Mouse (Mus musculus) CH12.LX (cell line): ENCODE data around the gene Plppr3. TPM values are rescaled to one million over a fixed set of nuclear protein-coding genes. Genes with fewer than 3 reads are reported as not detected.
"Not testable (repeated sequence)": the region's sequence is repeated elsewhere in the genome, so short reads cannot be mapped to it uniquely, and the experiment has no call there.

Experiments
- DNase-seq: peaks from one replicate; pipeline ENCODE4 v3.0.0-alpha.2; 2013; ENCODE audit errors: extremely low read depth
- H3K27ac ChIP-seq: 2 replicates; pipeline ENCODE4 v1.5.1; 2012; ENCODE audit warnings: low read depth, mild to moderate bottlenecking, control low read depth, moderate library complexity; ENCODE audit not compliant: insufficient read depth
- H3K27me3 ChIP-seq: replicated peaks from 2 replicates; pipeline ENCODE3; 2012; ENCODE audit warnings: inconsistent platforms
- H3K36me3 ChIP-seq, 2 experiments: replicated peaks in 1 of 2; 2 replicates each; pipeline versions ENCODE3 to v1.6.1; 2012; ENCODE audit warnings: inconsistent platforms in 1 of 2, low read length in 1 of 2, mild to moderate bottlenecking in 1 of 2, mixed read lengths in 1 of 2, moderate library complexity in 1 of 2; ENCODE audit not compliant: control insufficient read depth in 1 of 2, insufficient read depth in 1 of 2
- H3K4me1 ChIP-seq, 2 experiments: 2 replicates each; pipeline ENCODE4 v1.6.1; 2012; ENCODE audit warnings: inconsistent platforms in 1 of 2, moderate library complexity in 1 of 2; ENCODE audit not compliant: insufficient read depth in 2 of 2, control insufficient read depth in 1 of 2
- H3K4me2 ChIP-seq: 2 replicates; pipeline ENCODE4 v1.6.1; 2012; ENCODE audit warnings: low read depth, mild to moderate bottlenecking, control low read depth; ENCODE audit not compliant: poor library complexity, insufficient read depth, severe bottlenecking
- H3K4me3 ChIP-seq, 3 experiments: fragments of 150-350 bp in 1 of 3; sonication (generic) in 1 of 3; replicated peaks in 1 of 3; 2 replicates each; pipeline versions ENCODE3 to v1.5.1; 2011 to 2012; ENCODE audit warnings: low read depth in 2 of 3, low read length in 2 of 3, mild to moderate bottlenecking in 2 of 3, moderate library complexity in 2 of 3, control low read depth in 1 of 3, improper control_type of control experiment in 1 of 3, inconsistent platforms in 1 of 3, mixed read lengths in 1 of 3; ENCODE audit not compliant: poor library complexity in 1 of 3
- H3K79me2 ChIP-seq: replicated peaks from 2 replicates; pipeline ENCODE4 v1.6.1; 2012; ENCODE audit warnings: mild to moderate bottlenecking, moderate library complexity; ENCODE audit not compliant: control insufficient read depth, poor library complexity, insufficient read depth, severe bottlenecking; ENCODE audit errors: extremely low read depth
- H3K9ac ChIP-seq: 2 replicates; pipeline ENCODE4 v1.6.1; 2012; ENCODE audit warnings: low read depth, mild to moderate bottlenecking, control low read depth, moderate library complexity; ENCODE audit not compliant: insufficient read depth
- H3K9me3 ChIP-seq: replicated peaks from 2 replicates; pipeline ENCODE3; 2012; ENCODE audit warnings: low read length, inconsistent platforms, mixed read lengths
- CHD1 ChIP-seq: IDR thresholded peaks from 2 replicates; pipeline ENCODE4 v1.6.1; 2012; ENCODE audit warnings: low read depth, low read length, improper control_type of control experiment, inconsistent platforms
- E2F4 ChIP-seq: IDR thresholded peaks from 2 replicates; pipeline ENCODE4 v1.6.1; 2011; ENCODE audit warnings: low read depth, low read length, improper control_type of control experiment; ENCODE audit not compliant: insufficient replicate concordance
- ELF1 ChIP-seq: IDR thresholded peaks from 2 replicates; pipeline ENCODE4 v1.6.1; 2014; ENCODE audit warnings: low read depth, mild to moderate bottlenecking, inconsistent platforms, low read length, improper control_type of control experiment
- GABPA ChIP-seq: IDR thresholded peaks from 2 replicates; pipeline ENCODE4 v1.6.1; 2012; ENCODE audit warnings: low read depth, low read length, improper control_type of control experiment, inconsistent platforms; ENCODE audit not compliant: insufficient replicate concordance
- IRF4 ChIP-seq: IDR thresholded peaks from 2 replicates; pipeline ENCODE4 v1.6.1; 2014; ENCODE audit warnings: low read depth, mild to moderate bottlenecking, inconsistent platforms, low read length, improper control_type of control experiment
- JUND ChIP-seq: conservative IDR thresholded peaks from 2 replicates; pipeline ENCODE4 v1.6.1; 2011; ENCODE audit warnings: low read depth, low read length, improper control_type of control experiment
- KAT2A ChIP-seq: IDR thresholded peaks from 2 replicates; pipeline ENCODE4 v1.6.1; 2012; ENCODE audit warnings: low read length, improper control_type of control experiment, inconsistent platforms; ENCODE audit not compliant: insufficient replicate concordance
- MAZ ChIP-seq: IDR thresholded peaks from 2 replicates; pipeline ENCODE4 v1.6.1; 2012; ENCODE audit warnings: low read depth, mild to moderate bottlenecking, inconsistent platforms, low read length, improper control_type of control experiment, moderate library complexity
- PAX5 ChIP-seq: IDR thresholded peaks from 2 replicates; pipeline ENCODE4 v1.6.1; 2012; ENCODE audit warnings: low read length, inconsistent platforms, mixed read lengths
- POLR2AphosphoS2 ChIP-seq: IDR thresholded peaks from 2 replicates; pipeline ENCODE4 v1.6.1; 2011; ENCODE audit warnings: low read depth, low read length, improper control_type of control experiment
- RAD21 ChIP-seq: IDR thresholded peaks from 2 replicates; pipeline ENCODE4 v1.6.1; 2011; ENCODE audit warnings: low read depth, mild to moderate bottlenecking, low read length, improper control_type of control experiment, moderate library complexity
- RCOR1 ChIP-seq: conservative IDR thresholded peaks from 2 replicates; pipeline ENCODE4 v1.6.1; 2012; ENCODE audit warnings: low read depth, mild to moderate bottlenecking, inconsistent platforms, low read length, improper control_type of control experiment
- UBTF ChIP-seq: IDR thresholded peaks from 2 replicates; pipeline ENCODE4 v1.6.1; 2012; ENCODE audit warnings: low read depth, mild to moderate bottlenecking, inconsistent platforms, low read length, improper control_type of control experiment, moderate library complexity
- USF1 ChIP-seq: IDR thresholded peaks from 2 replicates; pipeline ENCODE4 v1.6.1; 2014; ENCODE audit warnings: low read depth, mild to moderate bottlenecking, inconsistent platforms, low read length, improper control_type of control experiment
- ZNF384 ChIP-seq: IDR thresholded peaks from 2 replicates; pipeline ENCODE4 v1.6.1; 2012; ENCODE audit warnings: low read depth, low read length, improper control_type of control experiment, inconsistent platforms
- dilution Hi-C: fragments of 300-500 bp; cut with MboI; formaldehyde crosslinking; loops from 2 replicates; pipeline ENCODE4 v1.14.3; 2020; ENCODE audit warnings: low sequenced_read_pairs; ENCODE audit not compliant: extremely low pct_unique_long_range_greater_than_20kb, extremely low pct_ligation_motif_present
- in situ Hi-C: fragments of 300-500 bp; cut with MboI; formaldehyde crosslinking; loops from 3 replicates; pipeline ENCODE4 v1.14.3; 2019; ENCODE audit warnings: low sequenced_read_pairs, low pct_ligation_motif_present, low pct_unique_long_range_greater_than_20kb, mixed read lengths
- polyA plus RNA-seq: library from polyadenylated mRNA; unstranded; fragments of >175 nt; gene quantifications from 2 replicates; pipeline ENCODE4 v1.2.1, GENCODE M21; 2012; ENCODE audit warnings: low read depth; ENCODE audit not compliant: insufficient read length
- total RNA-seq, 2 experiments: library from RNA; depleted of rRNA; stranded (reverse); fragments of 300-350 nt in 1 of 2; fragments of >200 nt in 1 of 2; gene quantifications; 2 replicates each; pipeline ENCODE4 v1.2.3; 2012 to 2014

The Plppr3 gene
- total and polyA plus RNA-seq, 3 experiments, result 0.47 to 3.4 TPM; not detected in 1

- Histone ChIP-seq H3K79me2 (no peaks in the 10 kb centered on the region), H3K27me3 (peaks cover 19% of the 10 kb centered on the region)
- no peak for TF ChIP-seq ZNF384
- TF ChIP-seq CHD1, result no peak
- no peak for TF ChIP-seq ELF1
- TF ChIP-seq MAZ, result no peak
- TF ChIP-seq POLR2AphosphoS2, result no peak
- TF ChIP-seq USF1, result no peak
- no peak for TF ChIP-seq IRF4
- no peak for TF ChIP-seq UBTF
- no peak for TF ChIP-seq E2F4
- TF ChIP-seq PAX5, result no peak
- TF ChIP-seq RAD21, result no peak
- TF ChIP-seq GABPA, result no peak
- TF ChIP-seq KAT2A, result no peak
- TF ChIP-seq, all 38 proteins: peak for 0
- in situ Hi-C loops, result no loop called here
- dilution Hi-C loops, result no loop called here
- no peak overlapping the region for H3K4me3 ChIP-seq
- H3K9me3 ChIP-seq, result no peaks in the 10 kb centered on the region
- no peak overlapping the region for H3K9ac ChIP-seq
- no peak overlapping the region for H3K27ac ChIP-seq
- H3K4me1 ChIP-seq, result peaks cover 6 to 11% of the 10 kb centered on the region in 2 experiments
- DNase-seq, result no peak
- H3K36me3 ChIP-seq, result no peaks in the 10 kb centered on the region
- no peak overlapping the region for H3K4me2 ChIP-seq
Measured at GRCm38 (mm10) chr10:79886611-79887010, 12.2 kb upstream of the Plppr3 start.

DNA sequence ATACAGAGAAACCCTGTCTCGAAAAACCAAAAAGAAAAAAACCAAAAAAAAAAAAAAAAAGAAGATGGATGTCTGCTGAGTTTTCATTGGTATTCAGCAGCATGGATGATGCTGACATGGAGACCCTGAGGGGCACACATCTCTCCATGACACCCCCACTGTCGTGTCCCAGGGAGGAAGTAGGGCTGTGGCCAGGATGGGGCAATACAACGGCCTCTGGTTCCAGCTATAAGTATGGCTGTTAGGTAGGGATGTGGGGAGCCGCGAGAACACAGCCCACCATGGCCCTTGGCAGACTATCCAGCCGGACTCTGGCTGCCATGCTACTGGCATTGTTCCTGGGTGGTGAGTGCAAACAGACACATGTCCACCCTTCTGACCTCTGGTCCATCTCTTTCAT is 11.6 kb upstream of the Plppr3 start, which contains the start of gene Elane:
Gene Elane, plus strand, starts transcription at position 194 of the 400 bp plus-strand sequence.
- no peaks in the 10 kb centered on the region for H3K79me2 ChIP-seq
- TF ChIP-seq RCOR1 (no peak), JUND (no peak), UBTF (no peak), E2F4 (no peak), ELF1 (no peak)
- TF ChIP-seq, all 38 proteins: peak for 0
- peaks cover 17% of the 10 kb centered on the region for H3K27me3 ChIP-seq
- H3K9ac ChIP-seq, result no peak within 1 kb of the TSS
- dilution Hi-C loops (no loop called here), in situ Hi-C loops (no loop called here)
- H3K4me1 ChIP-seq, result peaks cover 6 to 12% of the 10 kb centered on the region in 2 experiments
- no peak within 1 kb of the TSS for H3K27ac ChIP-seq
- H3K36me3 ChIP-seq, result no peaks in the 10 kb centered on the region
- no peak for DNase-seq
- H3K4me2 ChIP-seq, result no peak within 1 kb of the TSS
- no peak within 1 kb of the TSS for H3K4me3 ChIP-seq
- H3K9me3 ChIP-seq, result no peaks in the 10 kb centered on the region

DNA sequence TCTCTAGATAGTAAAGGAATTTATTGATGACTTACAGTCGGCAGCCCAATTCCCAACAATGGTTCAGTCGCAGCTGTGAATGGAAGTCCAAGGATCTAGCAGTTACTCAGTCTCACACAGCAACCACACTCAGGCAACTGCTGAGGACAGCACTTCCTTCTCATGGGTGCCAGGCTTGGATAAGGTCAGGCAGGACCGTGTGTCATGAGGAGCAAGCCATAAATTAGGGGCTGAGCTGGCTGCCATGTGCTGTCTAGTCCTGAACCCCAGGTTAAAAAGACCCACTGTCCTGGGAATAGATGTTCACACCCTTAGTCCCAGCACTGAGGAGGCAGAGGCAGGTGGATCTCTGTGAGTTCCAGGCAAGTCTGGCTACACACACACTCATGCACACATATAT is 10.5 kb upstream of the Plppr3 start:
- H3K4me2 ChIP-seq, DNase-seq, in situ Hi-C loops, H3K9ac ChIP-seq, H3K4me3 ChIP-seq, H3K9me3 ChIP-seq, H3K27ac ChIP-seq, H3K36me3 ChIP-seq, dilution Hi-C loops, H3K79me2 ChIP-seq, H3K27me3 ChIP-seq: not testable (repeated sequence)
- H3K4me1 ChIP-seq, result peaks cover 12 to 23% of the 10 kb centered on the region in 2 experiments
